Mouse (Mus musculus): Measurements from ENCODE around the gene Alkbh6. TPM values are rescaled to one million over a fixed set of nuclear protein-coding genes. Genes with fewer than 3 reads are reported as not detected.

The Alkbh6 gene
- polyA plus RNA-seq, 1 experiment, result 163 TPM

DNA sequence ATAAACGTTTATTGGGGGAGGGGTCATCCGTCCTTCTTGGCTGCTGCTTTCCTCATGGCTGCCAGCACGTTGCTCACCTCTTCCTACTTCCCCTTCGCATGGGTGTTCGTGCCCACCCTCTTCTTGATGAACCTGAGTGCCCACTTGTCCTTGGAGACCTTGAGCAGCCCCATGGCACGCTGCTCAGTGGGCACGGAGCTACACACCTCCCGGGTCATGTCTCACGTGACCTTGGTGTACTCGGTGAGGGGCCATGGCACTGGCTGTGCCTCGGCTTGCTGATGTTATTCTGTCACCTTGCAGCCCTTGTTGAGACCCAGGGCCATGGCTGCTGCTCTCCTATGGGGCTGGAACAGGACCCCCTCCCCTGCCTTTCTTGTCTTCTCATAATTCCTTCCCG lies 1.6 kb downstream of the Alkbh6 start:
- TF ChIP-seq POLR2A (IDR thresholded peaks at IDR 0.05; ENCODE audit: borderline replicate concordance, extremely low read depth, low read depth, low read length) (no peak), CTCF (IDR thresholded peaks at IDR 0.05; ENCODE audit: insufficient read depth, low read length) (no peak)
- Histone ChIP-seq H3K4me1 (ENCODE audit: control insufficient read depth, insufficient read depth, low read length) (peaks cover 5% of the 10 kb centered on the region), H3K4me3 (replicated peaks; ENCODE audit: extremely low read depth, low read depth, low read length) (no peak overlapping the region)
- WGBS, result 80% methylated on average over 12 of the region's 12 CpGs
- no peak for DNase-seq

- WGBS, result 59% methylated on average over 27 of the region's 27 CpGs
- DNase-seq, result no peak
- no peak overlapping the region for H3K4me3 ChIP-seq (replicated peaks; ENCODE audit: extremely low read depth, low read depth, low read length)
- H3K4me1 ChIP-seq (ENCODE audit: control insufficient read depth, insufficient read depth, low read length), result peaks cover 2% of the 10 kb centered on the region; the same call in 1 of the 2 replicates
- TF ChIP-seq CTCF (IDR thresholded peaks at IDR 0.05; ENCODE audit: insufficient read depth, low read length) (no peak), POLR2A (IDR thresholded peaks at IDR 0.05; ENCODE audit: borderline replicate concordance, extremely low read depth, low read depth, low read length) (no peak)
Measured at GRCm38 (mm10) chr7:30313666-30314320, 5.3 kb downstream of the Alkbh6 start.

GRCm38 (mm10) chr7:30314721-30315155 lies 6.2 kb downstream of the Alkbh6 start, which contains the start of gene Syne4:
Syne4 (plus strand) TSS chr7:30314807.
- H3K4me3 ChIP-seq (replicated peaks; ENCODE audit: extremely low read depth, low read depth, low read length), result peak within 1 kb of the TSS; percentile 18
- TF ChIP-seq CTCF (IDR thresholded peaks at IDR 0.05; ENCODE audit: insufficient read depth, low read length) (no peak), POLR2A (IDR thresholded peaks at IDR 0.05; ENCODE audit: borderline replicate concordance, extremely low read depth, low read depth, low read length) (no peak)
- no peak for DNase-seq
- no peaks in the 10 kb centered on the region for H3K4me1 ChIP-seq (ENCODE audit: control insufficient read depth, insufficient read depth, low read length)
- WGBS, result 14% methylated on average over 9 of the region's 9 CpGs

- no peak for DNase-seq
- 60% methylated on average over 13 of the region's 13 CpGs for WGBS
- no peak for TF ChIP-seq POLR2A (IDR thresholded peaks at IDR 0.05; ENCODE audit: borderline replicate concordance, extremely low read depth, low read depth, low read length)
- TF ChIP-seq CTCF (IDR thresholded peaks at IDR 0.05; ENCODE audit: insufficient read depth, low read length), result no peak
- H3K4me1 ChIP-seq (ENCODE audit: control insufficient read depth, insufficient read depth, low read length), result no peaks in the 10 kb centered on the region; the same call in 1 of the 2 replicates
- H3K4me3 ChIP-seq (replicated peaks; ENCODE audit: extremely low read depth, low read depth, low read length), result no peak overlapping the region
Measured at GRCm38 (mm10) chr7:30315559-30316529, 7.3 kb downstream of the Alkbh6 start.

- no peak for DNase-seq
- TF ChIP-seq POLR2A (IDR thresholded peaks at IDR 0.05; ENCODE audit: borderline replicate concordance, extremely low read depth, low read depth, low read length) (no peak), CTCF (IDR thresholded peaks at IDR 0.05; ENCODE audit: insufficient read depth, low read length) (no peak)
- WGBS, result 93% methylated on average over 3 of the region's 3 CpGs
- Histone ChIP-seq H3K4me1 (ENCODE audit: control insufficient read depth, insufficient read depth, low read length) (peaks cover 9% of the 10 kb centered on the region), H3K4me3 (replicated peaks; ENCODE audit: extremely low read depth, low read depth, low read length) (no peak overlapping the region)
Measured at GRCm38 (mm10) chr7:30318142-30318541, 9.6 kb downstream of the Alkbh6 start.

DNA sequence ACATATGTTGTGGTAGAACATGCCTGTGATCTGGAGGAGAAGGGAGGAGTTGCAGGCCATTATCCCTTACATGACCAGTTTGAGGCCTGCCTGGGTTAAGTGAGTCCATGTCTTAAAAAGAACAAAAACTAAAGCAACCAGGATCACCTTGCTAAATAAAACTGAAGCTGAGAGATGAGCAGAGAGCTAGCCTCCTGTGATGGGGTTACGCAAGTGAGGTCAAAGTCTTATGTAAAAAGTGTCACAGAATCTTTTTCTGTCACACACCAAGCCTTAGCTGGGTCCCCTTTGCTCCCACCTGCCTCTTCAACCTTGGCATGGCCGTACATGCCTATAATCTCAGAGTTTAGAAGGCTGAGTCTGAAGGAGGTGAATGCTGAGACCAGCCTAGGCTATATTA lies 12.4 kb downstream of the Alkbh6 start:
- TF ChIP-seq POLR2A (IDR thresholded peaks at IDR 0.05; ENCODE audit: borderline replicate concordance, extremely low read depth, low read depth, low read length) (no peak), CTCF (IDR thresholded peaks at IDR 0.05; ENCODE audit: insufficient read depth, low read length) (no peak)
- H3K4me3 ChIP-seq (replicated peaks; ENCODE audit: extremely low read depth, low read depth, low read length), result no peak overlapping the region
- WGBS, result 78% methylated on average over 2 of the region's 2 CpGs

DNA sequence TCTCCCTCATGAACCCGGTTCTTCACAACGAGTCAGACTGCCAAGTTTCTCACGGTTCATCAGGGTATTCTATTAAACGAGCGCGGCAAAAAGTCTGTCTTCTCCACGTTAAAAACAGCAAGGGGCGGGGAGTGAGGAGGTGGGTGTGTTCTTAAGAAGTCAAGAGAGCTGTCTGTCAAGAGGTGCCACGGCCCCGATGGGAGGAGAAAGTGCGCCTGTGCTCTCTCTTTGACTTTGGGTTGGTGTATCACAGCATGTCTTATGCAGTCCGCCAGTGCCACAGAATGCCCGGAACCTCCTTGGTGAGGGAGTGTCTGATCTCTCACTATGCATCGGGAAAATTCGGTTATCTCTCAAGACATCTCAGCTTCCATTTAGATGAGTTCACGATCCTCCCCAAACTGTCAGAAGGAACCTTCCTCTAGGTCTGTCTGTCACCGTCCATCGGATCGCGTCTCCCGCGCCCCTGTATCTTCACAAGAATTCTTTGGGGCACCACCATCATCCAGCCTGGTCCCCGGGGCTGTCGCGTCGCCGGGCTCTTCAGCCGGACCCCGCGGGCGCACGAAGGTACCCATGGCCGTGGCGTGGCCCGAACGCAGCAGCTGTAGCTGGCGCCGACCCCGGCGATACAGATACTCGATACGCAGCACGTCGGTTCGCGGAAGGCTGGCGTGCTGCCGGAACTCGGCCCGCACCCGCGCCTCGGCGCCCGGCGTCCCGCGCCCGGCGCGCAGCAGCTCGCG lies 13.2 kb downstream of the Alkbh6 start, which contains the start of gene E130208F15Rik:
E130208F15Rik (plus strand) TSS at position 202 of the 746 bp plus-strand sequence.
- no peak for TF ChIP-seq CTCF (IDR thresholded peaks at IDR 0.05; ENCODE audit: insufficient read depth, low read length)
- TF ChIP-seq POLR2A (IDR thresholded peaks at IDR 0.05; ENCODE audit: borderline replicate concordance, extremely low read depth, low read depth, low read length), result peak; percentile 76; the same call in 1 of the 2 replicates
- peak; percentile 64 for DNase-seq
- peaks cover 9% of the 10 kb centered on the region for H3K4me1 ChIP-seq (ENCODE audit: control insufficient read depth, insufficient read depth, low read length)
- under 1% methylated on average over 63 of the region's 63 CpGs for WGBS
- H3K4me3 ChIP-seq (replicated peaks; ENCODE audit: extremely low read depth, low read depth, low read length), result peak within 1 kb of the TSS; percentile 66

More for the DNA sequence above, 12.4 kb downstream of the Alkbh6 start:
- peaks cover 9% of the 10 kb centered on the region for H3K4me1 ChIP-seq (ENCODE audit: control insufficient read depth, insufficient read depth, low read length)
- DNase-seq, result no peak

DNA sequence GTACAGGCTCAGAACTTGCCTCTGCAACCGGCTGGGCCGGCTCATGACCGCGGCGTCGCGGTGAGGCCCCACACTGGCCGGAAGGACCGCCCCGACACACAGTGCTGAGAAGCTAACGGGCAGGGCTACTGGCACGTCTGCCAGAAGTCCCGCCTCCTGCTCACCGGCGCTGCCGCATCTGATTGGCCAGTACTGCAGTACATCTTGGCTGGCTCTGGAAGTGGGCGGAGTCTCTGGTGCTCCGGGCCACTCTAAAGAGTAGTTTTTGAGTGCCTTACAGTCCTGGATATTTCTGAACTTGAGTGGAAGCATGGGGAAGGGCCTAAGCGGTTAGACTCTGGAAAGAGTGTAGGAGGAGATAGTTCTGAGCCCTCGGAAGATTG lies 13.8 kb downstream of the Alkbh6 start:
- Histone ChIP-seq H3K4me1 (ENCODE audit: control insufficient read depth, insufficient read depth, low read length) (peaks cover 9% of the 10 kb centered on the region), H3K4me3 (replicated peaks; ENCODE audit: extremely low read depth, low read depth, low read length) (peak overlapping the region; percentile 66)
- TF ChIP-seq CTCF (IDR thresholded peaks at IDR 0.05; ENCODE audit: insufficient read depth, low read length) (no peak), POLR2A (IDR thresholded peaks at IDR 0.05; ENCODE audit: borderline replicate concordance, extremely low read depth, low read depth, low read length) (peak; percentile 74)
- DNase-seq, result peak; percentile 97
- WGBS, result under 1% methylated on average over 20 of the region's 20 CpGs

GRCm38 (mm10) chr7:30322865-30323264 lies 14.3 kb downstream of the Alkbh6 start:
- no peak for DNase-seq
- no peak overlapping the region for H3K4me3 ChIP-seq (replicated peaks; ENCODE audit: extremely low read depth, low read depth, low read length)
- 20% methylated on average over 6 of the region's 6 CpGs for WGBS
- TF ChIP-seq POLR2A (IDR thresholded peaks at IDR 0.05; ENCODE audit: borderline replicate concordance, extremely low read depth, low read depth, low read length) (no peak), CTCF (IDR thresholded peaks at IDR 0.05; ENCODE audit: insufficient read depth, low read length) (no peak)
- peaks cover 9% of the 10 kb centered on the region for H3K4me1 ChIP-seq (ENCODE audit: control insufficient read depth, insufficient read depth, low read length)
